Mouse (Mus musculus) C2C12 (cell line): ENCODE data around the gene C1qtnf1. TPM values are rescaled to one million over a fixed set of nuclear protein-coding genes. Genes with fewer than 3 reads are reported as not detected.
"Not testable (repeated sequence)": the region's sequence is repeated elsewhere in the genome, so short reads cannot be mapped to it uniquely, and the experiment has no call there.

Source experiments
- H3K27me3 ChIP-seq: one replicate; pipeline ENCODE4 v1.6.1; 2011; ENCODE audit not compliant: control insufficient read depth, insufficient read depth, insufficient read length
- H3K36me3 ChIP-seq: one replicate; pipeline ENCODE4 v1.6.1; 2011; ENCODE audit not compliant: control insufficient read depth, insufficient read depth
- H3K4me3 ChIP-seq: one replicate; pipeline ENCODE4 v1.5.1; 2011; ENCODE audit warnings: mild to moderate bottlenecking, control low read depth; ENCODE audit not compliant: poor library complexity, insufficient read depth, severe bottlenecking
- H3K79me2 ChIP-seq: one replicate; pipeline ENCODE4 v1.6.1; 2011; ENCODE audit not compliant: control insufficient read depth, insufficient read depth
- H3K79me3 ChIP-seq: one replicate; pipeline ENCODE4 v1.6.1; 2011; ENCODE audit warnings: low read depth, control low read depth
- H3ac ChIP-seq: one replicate; pipeline ENCODE3; 2011; ENCODE audit warnings: low read depth; ENCODE audit not compliant: control insufficient read depth, insufficient read length
- CEBPB ChIP-seq: IDR thresholded peaks from one replicate; pipeline ENCODE4 v1.6.1; 2011; ENCODE audit warnings: low read depth, mild to moderate bottlenecking, control low read depth, moderate library complexity
- CTCF ChIP-seq: IDR thresholded peaks from one replicate; pipeline ENCODE4 v1.5.1; 2011; ENCODE audit not compliant: control insufficient read depth, insufficient read depth, insufficient read length
- FOSL1 ChIP-seq: IDR thresholded peaks from one replicate; pipeline ENCODE4 v1.8.0; 2011; ENCODE audit warnings: mild to moderate bottlenecking, low read length; ENCODE audit not compliant: poor library complexity, insufficient read depth, severe bottlenecking
- MAX ChIP-seq: IDR thresholded peaks from one replicate; pipeline ENCODE4 v1.6.1; 2011; ENCODE audit warnings: mild to moderate bottlenecking, control low read depth
- MYOD1 ChIP-seq: IDR thresholded peaks from one replicate; pipeline ENCODE4 v1.6.1; 2011; ENCODE audit warnings: low read depth; ENCODE audit not compliant: control insufficient read depth, insufficient read length
- MYOG ChIP-seq: IDR thresholded peaks from one replicate; pipeline ENCODE4 v1.6.1; 2011; ENCODE audit not compliant: control insufficient read depth, insufficient read length; ENCODE audit errors: extremely low read depth
- USF1 ChIP-seq: IDR thresholded peaks from one replicate; pipeline ENCODE4 v1.6.1; 2011; ENCODE audit warnings: low read depth, mild to moderate bottlenecking, control low read depth, moderate library complexity
- long read RNA-seq, 2 experiments: library from polyadenylated mRNA; unstranded; transcript quantifications; one replicate each; pipeline ENCODE4 v2.0.0; 2019 to 2020
- polyA plus RNA-seq: library from polyadenylated mRNA; unstranded; fragments of >200 nt; fragmentation: generic; extraction: Trizol; gene quantifications from one replicate; pipeline ENCODE4 v1.2.1, GENCODE M21; 2012; ENCODE audit warnings: missing spikeins

C1qtnf1 gene
- polyA plus RNA-seq: 2.0 TPM
- long read RNA-seq, experiment 1, transcript C1qtnf1-201 (4 exons, 2,532 nt): major isoform, 6 of 17 reads
- long read RNA-seq, experiment 1, partial matches to known transcripts: 2 of 17 reads
- long read RNA-seq, experiment 1, other reads (novel, unspliced or antisense): 7 of 17 reads
- long read RNA-seq, experiment 2, transcript C1qtnf1-201 (4 exons, 2,532 nt): major isoform, 5 of 12 reads
- long read RNA-seq, experiment 2, partial matches to known transcripts: 0 of 12 reads
- long read RNA-seq, experiment 2, other reads (novel, unspliced or antisense): 5 of 12 reads

DNA sequence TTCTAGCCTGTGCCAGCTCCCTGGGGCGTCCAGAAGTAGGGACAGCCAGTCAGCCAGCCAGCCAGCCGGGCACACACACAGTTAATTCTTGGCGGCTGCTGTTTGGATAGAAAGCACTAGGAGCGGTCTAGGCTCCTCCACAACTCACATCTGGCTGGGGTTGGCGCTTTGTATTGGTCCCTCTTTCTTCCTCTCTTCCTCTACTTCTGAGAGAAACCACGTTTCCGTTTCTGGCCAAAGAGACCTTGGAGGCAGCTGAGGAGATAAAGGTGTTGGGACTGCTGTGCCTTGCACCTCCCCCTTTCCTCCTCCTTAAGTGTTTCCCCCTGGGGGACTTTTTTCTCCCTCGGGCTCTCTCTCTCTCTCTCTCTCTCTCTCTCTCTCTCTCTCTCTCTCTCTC lies at the start of gene C1qtnf1:
C1qtnf1 (plus strand) TSS at position 218 of the 400 bp plus-strand sequence.
- peak within 1 kb of the TSS; percentile 3 for H3ac ChIP-seq
- no peaks in the 10 kb centered on the region for H3K79me3 ChIP-seq
- no peaks in the 10 kb centered on the region for H3K36me3 ChIP-seq
- H3K27me3 ChIP-seq: no peaks in the 10 kb centered on the region
- H3K79me2 ChIP-seq: no peaks in the 10 kb centered on the region
- no peak for TF ChIP-seq USF1
- TF ChIP-seq FOSL1: no peak
- no peak for TF ChIP-seq MYOD1
- TF ChIP-seq CTCF: no peak
- TF ChIP-seq MYOG: no peak
- no peak for TF ChIP-seq CEBPB
- no peak for TF ChIP-seq MAX
- no peak within 1 kb of the TSS for H3K4me3 ChIP-seq

DNA sequence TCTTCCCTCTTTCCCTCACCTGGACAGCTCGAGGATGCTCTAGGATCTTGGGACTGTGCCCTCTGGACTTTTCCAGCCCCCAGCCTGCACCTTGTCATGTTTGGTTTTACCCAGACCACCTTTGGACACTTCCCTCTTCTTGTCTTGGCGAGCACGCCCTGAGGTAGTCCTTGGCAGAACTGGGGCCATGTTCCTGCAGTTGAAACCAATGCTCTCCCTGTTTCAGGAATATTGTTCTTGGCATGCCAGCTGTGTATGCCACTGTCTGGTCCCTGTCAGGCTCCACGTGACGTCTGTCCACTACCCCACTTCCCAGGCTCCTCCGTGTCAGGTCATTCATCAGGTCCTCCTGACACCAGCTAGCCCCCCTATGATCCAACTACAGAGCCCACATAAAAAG lies 49.3 kb upstream of the C1qtnf1 start:
- no peaks in the 10 kb centered on the region for H3K27me3 ChIP-seq
- H3K79me2 ChIP-seq: no peaks in the 10 kb centered on the region
- no peaks in the 10 kb centered on the region for H3K36me3 ChIP-seq
- no peak overlapping the region for H3K4me3 ChIP-seq
- no peak overlapping the region for H3ac ChIP-seq
- TF ChIP-seq CEBPB: no peak
- no peak for TF ChIP-seq MAX
- no peak for TF ChIP-seq MYOD1
- no peak for TF ChIP-seq MYOG
- no peak for TF ChIP-seq CTCF
- TF ChIP-seq USF1: no peak
- TF ChIP-seq FOSL1: no peak
- no peaks in the 10 kb centered on the region for H3K79me3 ChIP-seq

DNA sequence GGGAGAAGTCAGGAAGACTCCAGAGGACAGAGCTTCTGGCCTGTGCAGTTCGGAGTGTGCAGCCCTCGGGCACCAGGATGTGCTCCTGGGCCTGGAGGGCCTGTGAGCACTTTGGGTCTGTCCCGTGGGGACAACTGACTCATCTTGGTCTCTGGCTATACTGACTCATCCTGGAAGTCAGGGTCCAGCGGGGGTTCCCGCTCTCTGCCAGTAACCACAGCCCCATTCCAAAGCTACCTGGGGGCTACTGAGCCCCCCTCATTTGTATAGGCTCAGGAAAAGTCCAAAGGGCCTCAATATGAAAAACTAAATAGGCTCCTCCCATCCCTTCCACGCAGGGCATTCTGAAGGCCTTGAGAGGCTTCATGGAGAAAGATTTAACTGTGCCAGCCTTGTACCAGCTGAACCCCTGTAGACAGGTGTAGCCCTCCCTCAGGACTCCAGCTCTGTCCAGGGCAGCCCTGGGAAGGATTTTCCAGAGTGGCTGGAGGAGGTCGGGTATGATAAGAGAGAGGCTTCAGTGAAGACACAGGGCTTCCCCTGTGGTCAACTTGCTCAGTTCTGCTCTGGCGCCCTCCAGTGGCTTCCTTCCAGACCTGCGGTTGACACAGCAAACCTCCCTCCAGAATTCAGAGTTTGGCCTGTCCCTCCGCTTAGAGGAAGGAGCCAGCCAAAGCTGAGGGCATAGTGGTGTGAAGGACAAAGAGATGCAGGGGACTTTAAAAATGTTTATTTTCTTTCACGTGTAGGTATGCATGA lies 48.6 kb upstream of the C1qtnf1 start:
- TF ChIP-seq CEBPB: no peak
- no peak for TF ChIP-seq MAX
- TF ChIP-seq MYOG: no peak
- TF ChIP-seq MYOD1: peak; percentile 40
- peak; percentile 84 for TF ChIP-seq CTCF
- no peak for TF ChIP-seq USF1
- peak; percentile 93 for TF ChIP-seq FOSL1
- Histone ChIP-seq H3K27me3 (no peaks in the 10 kb centered on the region), H3K4me3 (no peak overlapping the region), H3K79me3 (no peaks in the 10 kb centered on the region), H3K36me3 (no peaks in the 10 kb centered on the region), H3ac (peak overlapping the region; percentile 39), H3K79me2 (no peaks in the 10 kb centered on the region)

DNA sequence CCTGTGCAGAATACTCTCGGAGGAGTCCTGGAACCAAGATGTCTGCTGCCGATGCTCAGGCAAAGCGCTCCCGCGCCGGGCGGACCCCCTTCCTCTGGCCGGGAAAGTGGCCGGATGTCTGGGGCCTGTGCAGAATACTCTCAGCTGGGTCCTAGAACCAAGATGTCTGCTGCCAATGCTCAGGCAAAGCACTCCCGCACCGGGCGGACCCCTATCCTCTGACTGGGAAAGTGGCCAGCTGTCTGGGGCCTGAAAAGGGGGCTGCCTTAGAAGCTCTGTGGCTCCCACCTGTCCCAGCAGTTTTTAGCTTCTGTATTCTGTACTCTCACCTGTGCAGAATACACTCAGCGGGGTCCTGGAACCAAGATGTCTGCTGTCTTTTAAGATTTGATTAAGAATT lies 40.2 kb upstream of the C1qtnf1 start:
- not testable (repeated sequence) for H3K79me3 ChIP-seq, H3K4me3 ChIP-seq, H3ac ChIP-seq, H3K36me3 ChIP-seq, H3K79me2 ChIP-seq, H3K27me3 ChIP-seq

DNA sequence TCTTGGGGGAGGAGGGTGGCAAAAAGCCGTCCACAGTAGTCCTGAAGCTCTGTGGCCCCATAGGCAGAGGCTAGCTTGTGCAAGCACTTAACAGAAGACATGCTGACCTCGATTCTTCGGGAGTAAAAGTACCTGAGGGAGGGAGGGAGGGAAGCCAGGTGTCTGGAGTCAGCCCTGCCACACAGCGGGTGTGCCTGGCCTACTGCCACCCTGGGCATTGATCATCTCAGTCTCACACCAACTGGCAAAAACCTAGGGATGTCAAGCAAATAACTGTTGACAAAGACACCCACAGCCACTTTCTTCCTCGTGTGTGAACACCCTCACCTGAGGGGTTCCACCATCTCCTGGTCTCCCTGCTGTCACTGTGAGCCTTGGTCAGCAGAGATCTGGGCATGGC lies 34.0 kb upstream of the C1qtnf1 start:
- H3K4me3 ChIP-seq: no peak overlapping the region
- H3K36me3 ChIP-seq: no peaks in the 10 kb centered on the region
- H3ac ChIP-seq: no peak overlapping the region
- no peak for TF ChIP-seq MYOD1
- no peak for TF ChIP-seq USF1
- TF ChIP-seq MYOG: no peak
- peaks cover 14% of the 10 kb centered on the region for H3K27me3 ChIP-seq
- H3K79me3 ChIP-seq: no peaks in the 10 kb centered on the region
- H3K79me2 ChIP-seq: no peaks in the 10 kb centered on the region

DNA sequence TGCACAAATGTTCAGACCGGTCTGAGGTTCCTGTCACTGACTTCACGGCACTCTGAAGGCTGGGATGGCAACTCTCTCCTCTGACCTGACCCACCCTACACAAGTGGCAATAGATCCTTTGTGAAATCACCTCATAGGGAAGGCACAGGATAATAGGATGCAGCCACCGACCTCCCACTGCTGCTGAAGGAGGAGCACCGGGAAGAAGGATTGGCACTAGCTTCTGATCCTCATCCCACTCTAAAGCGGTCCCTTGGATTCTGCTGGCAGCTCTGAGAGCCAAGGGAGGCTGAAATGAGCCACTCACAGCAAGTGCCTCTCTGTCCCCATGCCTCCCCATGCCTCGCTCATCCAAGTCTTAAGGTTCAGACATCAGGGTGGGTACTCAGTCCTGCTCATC lies 33.5 kb upstream of the C1qtnf1 start:
- H3K79me2 ChIP-seq: no peaks in the 10 kb centered on the region
- H3K27me3 ChIP-seq: peaks cover 14% of the 10 kb centered on the region
- H3K79me3 ChIP-seq: no peaks in the 10 kb centered on the region
- no peak overlapping the region for H3K4me3 ChIP-seq
- H3K36me3 ChIP-seq: no peaks in the 10 kb centered on the region
- no peak for TF ChIP-seq CEBPB
- TF ChIP-seq CTCF: no peak
- no peak for TF ChIP-seq MYOG
- TF ChIP-seq MYOD1: no peak
- TF ChIP-seq USF1: no peak
- no peak overlapping the region for H3ac ChIP-seq
